Mouse (Mus musculus) cortical plate, adult 2 months (tissue): ENCODE data around the gene Gpx5. TPM values are rescaled to one million over a fixed set of nuclear protein-coding genes. Genes with fewer than 3 reads are reported as not detected.

Source experiments
- H3K27ac ChIP-seq: fragments of 200-500 bp; 2 replicates; pipeline ENCODE4 v1.5.1; 2012; ENCODE audit warnings: low read length, control low read depth, inconsistent platforms; ENCODE audit not compliant: insufficient read depth
- H3K4me1 ChIP-seq: fragments of 200-500 bp; 2 replicates; pipeline ENCODE4 v1.6.1; 2011; ENCODE audit warnings: low read length; ENCODE audit not compliant: control insufficient read depth, insufficient read depth
- H3K4me3 ChIP-seq: fragments of 200-500 bp; 2 replicates; pipeline ENCODE4 v1.5.1; 2011; ENCODE audit warnings: mild to moderate bottlenecking, low read length, control low read depth; ENCODE audit not compliant: insufficient read depth
- CTCF ChIP-seq: fragments of 200-500 bp; IDR thresholded peaks from 2 replicates; pipeline ENCODE4 v1.5.1; 2011; ENCODE audit warnings: mild to moderate bottlenecking, control low read depth, low read length; ENCODE audit not compliant: insufficient read depth; ENCODE audit errors: extremely low read depth
- POLR2A ChIP-seq: fragments of 200-500 bp; IDR thresholded peaks from 2 replicates; pipeline ENCODE4 v1.6.1; 2011; ENCODE audit warnings: mild to moderate bottlenecking, low read length, control low read depth; ENCODE audit not compliant: insufficient read depth; ENCODE audit errors: extremely low read depth
- polyA plus RNA-seq: library from polyadenylated mRNA; depleted of rRNA; stranded (reverse); fragments of >200 nt; gene quantifications from 2 replicates; pipeline ENCODE4 v1.2.3, GENCODE M21; 2012; rRNA removed

Gene Gpx5
- 0.10 TPM in 1 of 2 replicates, not detected in the other for polyA plus RNA-seq

DNA sequence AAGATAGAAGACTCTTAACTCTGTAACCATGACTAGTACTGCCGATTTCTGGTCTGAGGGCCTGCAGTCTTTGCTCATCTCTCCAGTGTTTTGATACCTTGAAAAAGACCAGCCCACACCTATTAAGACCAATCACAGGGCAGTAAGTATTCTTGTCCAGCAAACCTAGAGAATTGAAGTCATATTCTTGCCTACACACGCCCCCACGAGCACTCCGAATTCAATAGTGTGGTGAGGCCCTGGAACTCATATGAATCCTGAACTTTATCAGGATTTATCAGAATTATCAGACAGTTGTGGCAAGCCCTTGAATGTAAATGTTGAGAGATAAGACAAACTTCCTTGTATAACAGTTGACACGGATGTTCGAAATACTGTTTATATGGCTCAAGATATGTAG, at the start of gene Gpx5:
TSS of gene Gpx5 (minus strand) at position 101 of the 400 bp plus-strand sequence.
- Histone ChIP-seq H3K27ac (no peak within 1 kb of the TSS), H3K4me1 (no peaks in the 10 kb centered on the region), H3K4me3 (no peak within 1 kb of the TSS)
- TF ChIP-seq CTCF (no peak), POLR2A (no peak)

DNA sequence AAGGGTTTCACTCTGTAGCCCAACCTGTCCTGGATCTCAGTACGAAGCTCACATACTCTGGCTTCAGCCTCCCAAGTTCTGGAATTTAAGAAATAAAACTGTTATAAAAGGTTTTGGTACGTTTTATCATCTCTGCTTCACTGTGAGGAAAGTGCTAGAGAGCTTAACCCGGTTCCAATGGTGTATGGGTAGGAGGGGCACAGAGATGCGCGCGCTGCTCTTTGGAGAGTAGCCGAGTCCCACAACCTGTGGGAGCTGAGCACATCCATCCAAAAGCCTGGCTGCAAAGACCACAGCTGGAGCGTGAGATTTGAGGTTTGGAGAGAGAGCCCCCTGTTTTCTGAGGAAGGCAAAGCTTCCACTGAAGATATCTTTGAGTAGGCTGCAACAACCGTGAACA, 34.9 kb upstream of the Gpx5 start:
- no peaks in the 10 kb centered on the region; the same call in 1 of the 2 replicates for H3K4me1 ChIP-seq
- H3K27ac ChIP-seq, result no peak overlapping the region
- no peak for TF ChIP-seq CTCF
- TF ChIP-seq POLR2A, result no peak
- H3K4me3 ChIP-seq, result peak overlapping the region; percentile 57

GRCm38 (mm10) chr13:21326657-21327211, 34.2 kb upstream of the Gpx5 start:
- Histone ChIP-seq H3K4me3 (peak overlapping the region; percentile 57), H3K27ac (no peak overlapping the region)
- no peak for TF ChIP-seq POLR2A
- TF ChIP-seq CTCF, result peak; percentile 79

DNA sequence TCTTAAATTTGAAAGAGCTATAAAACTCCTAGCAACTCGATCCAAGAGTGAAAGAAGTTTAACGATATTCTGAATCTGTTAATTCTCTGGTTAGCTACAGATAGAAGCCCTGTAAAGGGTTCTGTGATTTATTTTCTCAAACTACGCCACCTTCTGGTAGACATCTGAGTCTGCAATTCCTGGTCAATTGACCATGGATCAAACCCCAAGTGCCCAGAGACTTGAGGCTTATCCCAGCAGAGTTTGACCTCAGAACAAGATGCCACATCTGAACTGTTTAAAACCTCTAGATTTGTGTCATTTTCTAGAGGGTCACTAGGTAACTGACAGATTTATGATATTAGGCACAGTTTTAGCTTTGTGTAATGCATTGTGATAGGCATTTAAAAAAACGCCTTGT, 33.7 kb upstream of the Gpx5 start:
- TF ChIP-seq POLR2A (no peak), CTCF (peak; percentile 33; the same call in 1 of the 2 replicates)
- H3K4me3 ChIP-seq, result no peak overlapping the region
- H3K27ac ChIP-seq, result no peak overlapping the region
- no peaks in the 10 kb centered on the region; the same call in 1 of the 2 replicates for H3K4me1 ChIP-seq

More at GRCm38 (mm10) chr13:21326657-21327211, 34.2 kb upstream of the Gpx5 start:
- no peaks in the 10 kb centered on the region; the same call in 1 of the 2 replicates for H3K4me1 ChIP-seq

DNA sequence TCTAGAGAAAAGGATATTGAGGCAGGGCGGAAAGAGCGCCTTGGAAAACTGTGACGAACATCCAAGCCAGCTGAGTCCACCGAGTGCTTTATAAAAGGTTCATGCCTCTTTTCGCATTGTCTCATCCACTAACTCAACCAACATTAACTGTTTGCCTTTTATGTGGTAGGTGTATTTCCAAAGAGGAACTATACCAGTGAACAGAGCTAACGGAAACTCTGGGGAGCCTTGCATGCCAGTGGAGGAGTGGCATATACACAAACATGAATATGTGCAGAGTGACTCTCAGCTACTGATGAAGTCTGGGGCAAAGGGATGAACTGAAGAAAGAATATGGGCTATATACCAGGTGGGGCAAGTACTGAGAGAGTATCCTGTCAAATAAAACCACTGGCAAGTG, 30.9 kb upstream of the Gpx5 start:
- H3K4me3 ChIP-seq, result peak overlapping the region; percentile 41
- H3K4me1 ChIP-seq, result no peaks in the 10 kb centered on the region; the same call in 1 of the 2 replicates
- no peak overlapping the region for H3K27ac ChIP-seq
- TF ChIP-seq CTCF (no peak), POLR2A (no peak)

- TF ChIP-seq POLR2A (no peak), CTCF (no peak)
- H3K4me3 ChIP-seq, result peak overlapping the region; percentile 48
- no peaks in the 10 kb centered on the region; the same call in 1 of the 2 replicates for H3K4me1 ChIP-seq
- H3K27ac ChIP-seq, result no peak overlapping the region
Measured at GRCm38 (mm10) chr13:21322509-21323375, 30.2 kb upstream of the Gpx5 start.

GRCm38 (mm10) chr13:21321890-21322494, 29.5 kb upstream of the Gpx5 start:
- no peak overlapping the region for H3K27ac ChIP-seq
- peak overlapping the region; percentile 48 for H3K4me3 ChIP-seq
- TF ChIP-seq POLR2A (no peak), CTCF (no peak)
- H3K4me1 ChIP-seq, result no peaks in the 10 kb centered on the region

DNA sequence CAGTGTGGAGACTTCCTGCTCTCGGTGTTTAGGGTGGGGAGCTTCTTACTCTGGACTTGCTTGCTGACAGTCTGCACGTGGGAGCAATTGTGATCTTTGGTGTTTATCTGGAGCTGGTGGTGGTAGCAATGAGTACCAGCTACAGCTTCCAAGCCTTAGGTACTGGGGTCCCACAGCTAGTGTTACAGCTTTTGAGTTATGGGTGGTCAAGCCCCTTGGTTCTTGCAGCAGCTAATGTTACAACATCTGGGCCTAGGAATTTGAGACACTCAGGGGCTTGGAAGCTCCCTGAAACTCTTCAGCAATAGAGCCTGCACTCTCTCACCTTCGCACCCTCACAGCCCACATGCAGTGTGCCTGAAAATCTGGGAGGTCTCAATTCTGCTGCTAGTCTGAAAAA, 27.7 kb upstream of the Gpx5 start:
- TF ChIP-seq CTCF (no peak), POLR2A (no peak)
- Histone ChIP-seq H3K4me1 (no peaks in the 10 kb centered on the region), H3K27ac (no peak overlapping the region), H3K4me3 (no peak overlapping the region)

GRCm38 (mm10) chr13:21313903-21314302, 21.4 kb upstream of the Gpx5 start:
- no peak overlapping the region for H3K27ac ChIP-seq
- H3K4me3 ChIP-seq, result no peak overlapping the region
- TF ChIP-seq CTCF (no peak), POLR2A (no peak)
- no peaks in the 10 kb centered on the region for H3K4me1 ChIP-seq
